Mouse (Mus musculus): ENCODE measurements around the gene Gnl3l. TPM values are rescaled to one million over a fixed set of nuclear protein-coding genes. Genes with fewer than 3 reads are reported as not detected.
A peak's percentile ranks its signal among the peaks of the same experiment; 100 is the strongest.

Gnl3l gene
- polyA plus RNA-seq (2016; fragmentation: Nextera tagmentation; extraction: Ambion mirVana): 32.7 and 34.0 TPM in 2 replicates

DNA sequence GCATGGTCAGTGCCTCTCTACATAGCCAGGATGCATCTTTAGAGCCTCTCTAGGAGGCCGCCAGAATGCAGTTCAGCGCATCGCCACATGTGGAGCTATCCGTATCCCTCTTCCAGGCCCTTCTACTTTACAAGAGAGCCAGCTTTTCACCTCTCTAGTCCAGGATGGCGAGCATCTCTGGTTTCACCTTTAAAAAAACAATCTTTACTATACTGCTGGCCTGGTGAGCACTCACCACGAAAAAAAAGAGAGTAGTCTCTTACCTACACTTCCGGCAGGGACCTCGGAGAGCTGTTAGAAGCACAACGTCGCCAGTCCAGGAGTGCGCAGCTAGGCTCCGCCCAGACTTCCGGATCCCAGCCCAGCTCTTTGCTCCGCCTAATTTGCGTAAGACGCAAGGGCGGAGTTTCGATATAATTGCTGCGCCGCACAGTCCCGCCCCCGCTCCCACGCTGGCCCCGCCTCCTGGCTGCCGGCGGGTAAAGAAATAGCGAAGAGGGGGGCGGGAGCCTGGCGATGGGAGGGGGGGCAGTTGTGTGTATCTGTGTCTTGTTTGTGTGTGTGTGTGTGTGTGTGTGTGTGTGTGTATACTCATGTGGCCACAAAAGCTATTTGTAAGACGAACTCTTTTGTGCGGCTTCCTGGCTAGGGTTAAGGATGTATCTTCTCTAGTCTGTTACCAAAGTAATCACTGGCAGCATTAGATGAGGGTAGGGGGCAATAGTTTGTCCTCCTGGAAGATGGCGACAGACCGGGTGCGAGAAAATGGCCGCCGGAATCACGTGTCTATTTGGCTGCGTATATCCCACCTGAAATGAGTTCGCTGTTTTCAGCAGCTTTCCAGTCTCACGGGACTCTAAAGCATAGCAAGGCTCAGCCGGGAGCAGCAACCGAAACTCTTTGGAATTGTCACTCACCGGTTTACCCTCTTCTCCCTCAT lies at the start of gene Gnl3l:
Gene Gnl3l (minus strand): TSS at position 385 of the 940 bp plus-strand sequence.
- WGBS: 24% methylated on average over 41 of the region's 43 CpGs
- H3K27ac ChIP-seq: peak within 1 kb of the TSS; percentile 76
- 0 out of 2 replicates have a peak, but pooled peaks cover 4% of the 10 kb centered on the region for H3K4me1 ChIP-seq
- H3K27me3 ChIP-seq: no peaks in the 10 kb centered on the region
- H3K9ac ChIP-seq: peak within 1 kb of the TSS; percentile 33; the same call in 1 of the 2 replicates
- 0 out of 2 replicates have a peak, but pooled peaks cover 3% of the 10 kb centered on the region for H3K36me3 ChIP-seq
- no peaks in the 10 kb centered on the region for H3K9me3 ChIP-seq
- peak; percentile 96 for ATAC-seq (ENCODE audit: insufficient number of reproducible peaks, insufficient read depth, low FRiP score, low TSS enrichment)
- peak within 1 kb of the TSS; percentile 53 for H3K4me2 ChIP-seq (replicated peaks)
- peak within 1 kb of the TSS; percentile 44 for H3K4me3 ChIP-seq

- H3K9me3 ChIP-seq: no peaks in the 10 kb centered on the region
- no peak for ATAC-seq (ENCODE audit: insufficient number of reproducible peaks, insufficient read depth, low FRiP score, low TSS enrichment)
- no peaks in the 10 kb centered on the region for H3K4me1 ChIP-seq
- H3K9ac ChIP-seq: no peak overlapping the region
- H3K4me3 ChIP-seq: no peak overlapping the region
- WGBS: 86% methylated on average over 7 of the region's 7 CpGs
- no peak overlapping the region for H3K4me2 ChIP-seq (replicated peaks)
- peaks cover 35% of the 10 kb centered on the region for H3K36me3 ChIP-seq
- no peak overlapping the region for H3K27ac ChIP-seq
- no peaks in the 10 kb centered on the region for H3K27me3 ChIP-seq
These were observed 49.0 kb upstream of the Gnl3l start for GRCm38 (mm10) chrX:151066071-151066666.

- H3K36me3 ChIP-seq: peaks cover 7% of the 10 kb centered on the region; the same call in 1 of the 2 replicates
- H3K27ac ChIP-seq: no peak overlapping the region
- no peak overlapping the region for H3K4me3 ChIP-seq
- WGBS: 72% methylated on average over 3 of the region's 3 CpGs
- no peak for ATAC-seq (ENCODE audit: insufficient number of reproducible peaks, insufficient read depth, low FRiP score, low TSS enrichment)
- H3K4me2 ChIP-seq (replicated peaks): no peak overlapping the region
- no peaks in the 10 kb centered on the region for H3K4me1 ChIP-seq
- H3K9ac ChIP-seq: no peak overlapping the region
- no peaks in the 10 kb centered on the region for H3K9me3 ChIP-seq
- H3K27me3 ChIP-seq: peaks cover 4% of the 10 kb centered on the region; the same call in 1 of the 2 replicates
These were observed 44.6 kb upstream of the Gnl3l start for GRCm38 (mm10) chrX:151061615-151062299.

GRCm38 (mm10) chrX:151059346-151059745 lies 42.2 kb upstream of the Gnl3l start:
- 80% methylated on average over 1 of the region's 1 CpGs for WGBS
- no peak for ATAC-seq (ENCODE audit: insufficient number of reproducible peaks, insufficient read depth, low FRiP score, low TSS enrichment)

DNA sequence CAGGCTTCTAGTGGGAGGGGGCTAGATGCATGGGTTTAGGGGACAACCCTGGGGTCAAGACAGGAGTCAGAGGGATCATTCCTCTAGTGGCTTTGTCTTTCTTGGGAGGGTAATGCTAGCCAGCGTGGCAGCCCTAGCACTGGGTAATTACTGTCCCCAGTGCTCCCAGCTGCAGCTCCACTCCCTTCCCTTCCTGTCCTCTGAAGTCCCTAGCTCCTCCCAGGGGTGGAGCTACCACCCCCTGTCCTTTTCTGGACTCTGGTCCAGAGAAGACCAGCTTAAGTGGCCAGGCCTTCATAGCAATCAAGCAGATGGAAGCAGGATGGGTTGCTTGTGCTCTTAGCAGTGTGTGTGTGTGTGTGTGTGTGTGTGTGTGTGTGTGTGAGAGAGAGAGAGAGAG lies 38.4 kb upstream of the Gnl3l start:
- ATAC-seq (ENCODE audit: insufficient number of reproducible peaks, insufficient read depth, low FRiP score, low TSS enrichment): no peak
- Histone ChIP-seq H3K9me3 (no peaks in the 10 kb centered on the region), H3K4me1 (peaks cover 22% of the 10 kb centered on the region), H3K36me3 (no peaks in the 10 kb centered on the region), H3K27me3 (peaks cover 4% of the 10 kb centered on the region; the same call in 1 of the 2 replicates), H3K27ac (no peak overlapping the region), H3K9ac (no peak overlapping the region), H3K4me3 (no peak overlapping the region), H3K4me2 (replicated peaks) (no peak overlapping the region)
- 28% methylated on average over 1 of the region's 1 CpGs for WGBS

More at GRCm38 (mm10) chrX:151059346-151059745, 42.2 kb upstream of the Gnl3l start:
- no peak overlapping the region for H3K4me3 ChIP-seq
- no peak overlapping the region for H3K4me2 ChIP-seq (replicated peaks)
- no peaks in the 10 kb centered on the region for H3K9me3 ChIP-seq
- H3K9ac ChIP-seq: no peak overlapping the region
- peaks cover 4% of the 10 kb centered on the region; the same call in 1 of the 2 replicates for H3K27me3 ChIP-seq
- peaks cover 9% of the 10 kb centered on the region for H3K4me1 ChIP-seq
- no peak overlapping the region for H3K27ac ChIP-seq
- H3K36me3 ChIP-seq: no peaks in the 10 kb centered on the region

DNA sequence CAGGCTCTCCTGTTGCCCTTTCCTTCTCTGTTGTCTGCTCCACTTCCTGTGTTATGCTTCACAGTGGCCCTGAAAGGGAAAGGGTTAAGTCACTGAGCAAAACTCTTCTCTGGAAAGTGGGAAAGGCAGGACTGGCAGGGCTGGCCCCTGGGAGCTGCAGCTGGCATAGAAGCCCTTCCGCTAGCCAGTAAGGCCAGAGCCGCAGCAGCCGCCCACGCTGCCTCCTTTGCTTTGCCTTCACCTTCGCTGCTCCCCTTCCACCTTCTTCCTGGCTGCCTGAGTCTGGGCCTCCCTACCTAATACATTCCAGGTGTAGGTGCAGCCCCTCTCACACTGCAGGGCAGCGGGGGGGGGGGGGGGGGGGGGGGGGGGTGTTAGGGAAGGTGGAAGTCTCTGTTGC lies 37.4 kb upstream of the Gnl3l start:
- peaks cover 4% of the 10 kb centered on the region; the same call in 1 of the 2 replicates for H3K27me3 ChIP-seq
- 0 out of 2 replicates have a peak, but pooled peaks have one; percentile 52 for ATAC-seq (ENCODE audit: insufficient number of reproducible peaks, insufficient read depth, low FRiP score, low TSS enrichment)
- 40% methylated on average over 5 of the region's 6 CpGs for WGBS
- no peaks in the 10 kb centered on the region for H3K36me3 ChIP-seq
- no peak overlapping the region for H3K4me3 ChIP-seq
- peak overlapping the region; percentile 60; the same call in 1 of the 2 replicates for H3K27ac ChIP-seq
- no peaks in the 10 kb centered on the region for H3K9me3 ChIP-seq
- H3K9ac ChIP-seq: no peak overlapping the region
- H3K4me2 ChIP-seq (replicated peaks): peak overlapping the region; percentile 31
- H3K4me1 ChIP-seq: peaks cover 25% of the 10 kb centered on the region

- 72% methylated on average over 7 of the region's 7 CpGs for WGBS
- no peak for ATAC-seq (ENCODE audit: insufficient number of reproducible peaks, insufficient read depth, low FRiP score, low TSS enrichment)
These were observed 33.2 kb upstream of the Gnl3l start for GRCm38 (mm10) chrX:151050337-151050736.

DNA sequence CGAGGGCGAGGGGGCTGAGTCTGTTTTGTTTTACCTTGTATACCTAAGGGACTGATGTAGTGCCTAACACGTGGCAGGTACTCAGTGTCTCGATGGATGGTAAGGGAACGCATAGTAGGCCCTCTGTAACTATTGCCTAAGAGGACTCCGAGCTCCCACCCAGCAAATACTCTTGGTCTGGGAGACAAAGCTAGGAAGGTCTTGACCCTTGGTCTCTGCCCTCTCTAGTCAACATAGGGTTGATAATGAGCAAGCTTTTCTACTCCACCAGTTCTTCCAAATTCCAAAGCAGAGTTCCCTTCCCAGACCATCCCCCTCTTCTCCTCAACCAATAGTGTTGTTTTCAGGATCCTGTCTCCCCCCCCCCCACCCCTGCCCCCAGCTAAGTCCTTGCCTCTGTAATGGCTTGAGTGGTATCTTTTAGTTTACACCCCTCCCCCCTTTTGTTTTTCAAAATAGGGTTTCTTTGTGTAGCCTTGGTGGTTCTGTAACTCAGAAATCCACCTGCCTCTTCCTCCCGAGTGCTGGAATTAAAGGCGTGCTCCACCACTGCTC lies 32.6 kb upstream of the Gnl3l start:
- H3K27me3 ChIP-seq: no peaks in the 10 kb centered on the region
- no peaks in the 10 kb centered on the region for H3K36me3 ChIP-seq
- 0 out of 2 replicates have a peak overlapping the region, but pooled peaks have one; percentile 70 for H3K4me3 ChIP-seq
- peaks cover 30% of the 10 kb centered on the region for H3K4me1 ChIP-seq
- H3K4me2 ChIP-seq (replicated peaks): peak overlapping the region; percentile 63
- no peak for ATAC-seq (ENCODE audit: insufficient number of reproducible peaks, insufficient read depth, low FRiP score, low TSS enrichment)
- WGBS: 45% methylated on average over 8 of the region's 8 CpGs
- H3K9me3 ChIP-seq: no peaks in the 10 kb centered on the region
- no peak overlapping the region for H3K27ac ChIP-seq
- no peak overlapping the region for H3K9ac ChIP-seq

More at GRCm38 (mm10) chrX:151050337-151050736, 33.2 kb upstream of the Gnl3l start:
- Histone ChIP-seq H3K9ac (no peak overlapping the region), H3K4me1 (peaks cover 34% of the 10 kb centered on the region), H3K27me3 (no peaks in the 10 kb centered on the region), H3K36me3 (no peaks in the 10 kb centered on the region), H3K27ac (no peak overlapping the region), H3K4me3 (no peak overlapping the region), H3K4me2 (replicated peaks) (no peak overlapping the region), H3K9me3 (no peaks in the 10 kb centered on the region)

DNA sequence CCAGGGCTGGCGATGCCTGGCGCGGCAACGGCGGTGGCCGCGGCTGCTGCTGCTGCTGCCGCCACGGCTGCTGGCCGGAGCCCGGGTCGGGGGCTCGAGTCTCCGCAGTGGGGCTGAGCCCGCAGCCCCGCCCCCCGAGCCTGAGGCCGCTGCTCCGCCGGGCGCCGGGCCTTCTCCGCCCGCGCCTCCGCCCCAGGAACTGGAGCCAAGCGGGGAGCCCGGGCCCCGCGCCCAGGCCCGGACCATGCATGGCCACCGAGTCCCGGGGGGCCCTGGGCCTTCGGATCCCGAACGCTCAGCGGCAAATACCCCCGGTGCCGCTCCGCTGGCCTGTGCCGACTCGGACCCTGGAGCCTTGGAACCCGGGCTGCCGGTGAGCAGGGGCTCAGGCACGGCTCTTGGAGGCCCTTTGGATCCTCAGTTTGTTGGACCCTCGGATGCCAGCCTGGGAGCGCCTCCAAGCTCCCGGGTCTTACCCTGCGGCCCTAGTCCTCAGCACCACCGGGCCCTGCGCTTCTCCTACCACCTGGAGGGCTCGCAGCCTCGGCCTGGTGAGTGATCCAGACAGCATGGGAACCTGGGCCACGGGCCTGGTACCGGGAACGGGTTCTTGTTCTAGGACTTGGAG lies 30.4 kb upstream of the Gnl3l start:
- 0 out of 2 replicates have a peak, but pooled peaks have one; percentile 11 for ATAC-seq (ENCODE audit: insufficient number of reproducible peaks, insufficient read depth, low FRiP score, low TSS enrichment)
- no peaks in the 10 kb centered on the region for H3K27me3 ChIP-seq
- WGBS: 26% methylated on average over 55 of the region's 56 CpGs

GRCm38 (mm10) chrX:151046777-151047430 lies 29.8 kb upstream of the Gnl3l start:
- Histone ChIP-seq H3K9ac (peak overlapping the region; percentile 87), H3K4me2 (replicated peaks) (peak overlapping the region; percentile 63), H3K27me3 (no peaks in the 10 kb centered on the region), H3K4me1 (peaks cover 15% of the 10 kb centered on the region; the same call in 1 of the 2 replicates), H3K4me3 (peak overlapping the region; percentile 70), H3K36me3 (no peaks in the 10 kb centered on the region), H3K27ac (peak overlapping the region; percentile 94), H3K9me3 (no peaks in the 10 kb centered on the region)
- ATAC-seq (ENCODE audit: insufficient number of reproducible peaks, insufficient read depth, low FRiP score, low TSS enrichment): peak; percentile 79
- 24% methylated on average over 24 of the region's 62 CpGs for WGBS

More for the DNA sequence above, 30.4 kb upstream of the Gnl3l start:
- peaks cover 15% of the 10 kb centered on the region; the same call in 1 of the 2 replicates for H3K4me1 ChIP-seq
- H3K9ac ChIP-seq: peak overlapping the region; percentile 87
- no peaks in the 10 kb centered on the region for H3K9me3 ChIP-seq
- no peaks in the 10 kb centered on the region for H3K36me3 ChIP-seq
- peak overlapping the region; percentile 94 for H3K27ac ChIP-seq
- peak overlapping the region; percentile 63 for H3K4me2 ChIP-seq (replicated peaks)
- H3K4me3 ChIP-seq: peak overlapping the region; percentile 70

All from embryonic facial prominence, embryonic 12.5 days (tissue).